Mouse (Mus musculus) olfactory bulb, adult 2 months (tissue): ENCODE measurements around the gene Smad5.

Experiments
- CTCF ChIP-seq: fragments of 200-500 bp; IDR thresholded peaks from 2 replicates; pipeline ENCODE4 v1.5.1; 2012; ENCODE audit warnings: low read depth, mild to moderate bottlenecking, low read length, moderate library complexity; ENCODE audit not compliant: insufficient read depth
- POLR2A ChIP-seq: fragments of 200-500 bp; IDR thresholded peaks from 2 replicates; pipeline ENCODE4 v1.6.1; 2012; ENCODE audit warnings: mild to moderate bottlenecking, low read depth, low read length, moderate library complexity; ENCODE audit not compliant: insufficient read depth

- TF ChIP-seq CTCF: no peak
- TF ChIP-seq POLR2A: no peak
These were observed 536 bp downstream of the Smad5 start for GRCm38 (mm10) chr13:56703222-56703870.
